ENCODE assay signal across 13 mouse cellular contexts in the genomic region with DNA sequence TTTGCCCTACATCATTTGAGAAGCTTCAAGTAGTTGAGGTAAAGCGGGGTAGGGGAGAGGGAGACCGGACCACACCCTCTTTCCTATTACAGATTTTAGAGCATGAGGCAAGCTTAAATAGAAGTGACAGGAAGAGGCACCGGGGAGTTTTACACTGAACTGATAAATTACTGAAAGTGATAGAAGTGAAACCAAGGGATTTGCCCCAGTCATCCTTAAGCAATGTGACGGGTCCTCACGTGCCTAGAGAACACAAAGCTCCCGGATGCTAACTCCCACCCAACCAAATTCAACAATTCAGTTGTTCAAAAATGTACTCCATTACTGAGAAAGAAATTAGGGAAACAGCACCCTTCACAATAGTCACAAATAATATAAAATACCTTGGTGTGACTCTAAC. TPM values are rescaled to one million over a fixed set of nuclear protein-coding genes. Genes with fewer than 3 reads are reported as not detected.
"Had no signal": no experiment of that assay in that cellular context is flagged by ENCODE, and none has a peak within 500 bp of the region (broad histone marks: within the 10 kb centered on the region; RNA-seq: fewer than 3 reads in every experiment).

No protein-coding gene starts in this region.

- H3K4me3 ChIP-seq: kidney, embryonic 15.5 days; left cerebral cortex, adult 2 months; limb, embryonic 15.5 days; liver, embryonic 12.5 days; lung, embryonic 15.5 days; myocyte; neural tube, embryonic 12.5 days; stomach, embryonic 15.5 days had no signal

- DNase-seq: kidney, adult 2 months; kidney, postnatal 14 days; midbrain, embryonic 14.5 days; right cerebral cortex, postnatal 4 days; spleen, adult 18-20 months had no signal

- H3K4me1 ChIP-seq: kidney, embryonic 15.5 days; limb, embryonic 15.5 days; liver, embryonic 12.5 days; lung, embryonic 15.5 days; neural tube, embryonic 12.5 days; stomach, embryonic 15.5 days had no signal

- H3K36me3 ChIP-seq: kidney, embryonic 15.5 days; limb, embryonic 15.5 days; liver, embryonic 12.5 days; lung, embryonic 15.5 days; neural tube, embryonic 12.5 days; stomach, embryonic 15.5 days had no signal

- ATAC-seq: liver, embryonic 12.5 days had no signal

- H3K9me3 ChIP-seq: kidney, embryonic 15.5 days; limb, embryonic 15.5 days; liver, embryonic 12.5 days; lung, embryonic 15.5 days; neural tube, embryonic 12.5 days; stomach, embryonic 15.5 days had no signal

- H3K27me3 ChIP-seq: kidney, embryonic 15.5 days; limb, embryonic 15.5 days; liver, embryonic 12.5 days; lung, embryonic 15.5 days; neural tube, embryonic 12.5 days; stomach, embryonic 15.5 days had no signal

- H3K27ac ChIP-seq: kidney, embryonic 15.5 days; left cerebral cortex, adult 2 months; limb, embryonic 15.5 days; liver, embryonic 12.5 days; lung, embryonic 15.5 days; neural tube, embryonic 12.5 days; stomach, embryonic 15.5 days had no signal

RNA-seq across cellular contexts. Expression of a gene that starts 32.0 kb away (rescaled TPM):
- polyA plus RNA-seq: myocyte had no signal

RNA-seq across cellular contexts. Expression of a gene that starts 53.1 kb away (rescaled TPM):
- polyA plus RNA-seq: myocyte had no signal
